Mouse (Mus musculus) cortical plate, adult 2 months (tissue): ENCODE data around the gene Rel. TPM values are rescaled to one million over a fixed set of nuclear protein-coding genes. Genes with fewer than 3 reads are reported as not detected.
"Not testable (repeated sequence)": the region's sequence is repeated elsewhere in the genome, so short reads cannot be mapped to it uniquely, and the experiment has no call there.

Source experiments
- H3K27ac ChIP-seq: fragments of 200-500 bp; 2 replicates; pipeline ENCODE4 v1.5.1; 2012; ENCODE audit warnings: low read length, control low read depth, inconsistent platforms; ENCODE audit not compliant: insufficient read depth
- H3K4me1 ChIP-seq: fragments of 200-500 bp; 2 replicates; pipeline ENCODE4 v1.6.1; 2011; ENCODE audit warnings: low read length; ENCODE audit not compliant: control insufficient read depth, insufficient read depth
- H3K4me3 ChIP-seq: fragments of 200-500 bp; 2 replicates; pipeline ENCODE4 v1.5.1; 2011; ENCODE audit warnings: mild to moderate bottlenecking, low read length, control low read depth; ENCODE audit not compliant: insufficient read depth
- CTCF ChIP-seq: fragments of 200-500 bp; IDR thresholded peaks from 2 replicates; pipeline ENCODE4 v1.5.1; 2011; ENCODE audit warnings: mild to moderate bottlenecking, control low read depth, low read length; ENCODE audit not compliant: insufficient read depth; ENCODE audit errors: extremely low read depth
- POLR2A ChIP-seq: fragments of 200-500 bp; IDR thresholded peaks from 2 replicates; pipeline ENCODE4 v1.6.1; 2011; ENCODE audit warnings: mild to moderate bottlenecking, low read length, control low read depth; ENCODE audit not compliant: insufficient read depth; ENCODE audit errors: extremely low read depth
- polyA plus RNA-seq: library from polyadenylated mRNA; depleted of rRNA; stranded (reverse); fragments of >200 nt; gene quantifications from 2 replicates; pipeline ENCODE4 v1.2.3, GENCODE M21; 2012; rRNA removed

Gene Rel
- polyA plus RNA-seq: 2.0 and 2.2 TPM in 2 replicates

GRCm38 (mm10) chr11:23770760-23771506 is at the start of gene Rel:
Gene Rel (minus strand): TSS chr11:23770970.
- peak; percentile 63 for TF ChIP-seq POLR2A
- TF ChIP-seq CTCF: no peak
- Histone ChIP-seq H3K4me1 (no peaks in the 10 kb centered on the region; the same call in 1 of the 2 replicates), H3K27ac (peak within 1 kb of the TSS; percentile 98)

GRCm38 (mm10) chr11:23818745-23819144 is 48.0 kb upstream of the Rel start:
- Histone ChIP-seq H3K4me1 (no peaks in the 10 kb centered on the region), H3K27ac (no peak overlapping the region), H3K4me3 (no peak overlapping the region)
- no peak for TF ChIP-seq POLR2A
- TF ChIP-seq CTCF: no peak

More at GRCm38 (mm10) chr11:23770760-23771506, at the start of gene Rel:
- peak within 1 kb of the TSS; percentile 99 for H3K4me3 ChIP-seq

GRCm38 (mm10) chr11:23810741-23811140 is 40.0 kb upstream of the Rel start:
- Histone ChIP-seq H3K4me1 (no peaks in the 10 kb centered on the region), H3K27ac (no peak overlapping the region), H3K4me3 (no peak overlapping the region)
- TF ChIP-seq CTCF (no peak), POLR2A (no peak)

DNA sequence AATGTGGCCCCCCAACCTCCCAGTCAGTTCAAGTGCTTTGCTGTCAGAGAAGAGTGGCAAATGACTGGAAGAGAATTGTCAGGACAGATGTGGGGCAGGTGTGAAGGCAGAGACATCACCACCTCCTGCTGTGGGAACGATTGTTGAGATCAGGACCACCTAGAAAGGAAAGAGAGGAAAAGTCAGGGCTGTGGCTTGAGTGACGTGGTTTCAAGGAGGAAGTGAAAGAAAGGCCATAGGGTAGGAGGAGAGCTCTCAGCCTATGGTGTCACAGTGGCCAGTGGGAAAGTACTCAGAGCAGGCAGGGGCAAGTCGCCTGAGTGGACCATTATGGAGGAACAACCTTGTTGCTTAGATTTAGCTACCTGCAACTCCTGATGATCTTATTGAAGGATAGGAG is 34.9 kb upstream of the Rel start:
- Histone ChIP-seq H3K4me3 (no peak overlapping the region), H3K27ac (no peak overlapping the region), H3K4me1 (no peaks in the 10 kb centered on the region)
- TF ChIP-seq CTCF: no peak
- no peak for TF ChIP-seq POLR2A

DNA sequence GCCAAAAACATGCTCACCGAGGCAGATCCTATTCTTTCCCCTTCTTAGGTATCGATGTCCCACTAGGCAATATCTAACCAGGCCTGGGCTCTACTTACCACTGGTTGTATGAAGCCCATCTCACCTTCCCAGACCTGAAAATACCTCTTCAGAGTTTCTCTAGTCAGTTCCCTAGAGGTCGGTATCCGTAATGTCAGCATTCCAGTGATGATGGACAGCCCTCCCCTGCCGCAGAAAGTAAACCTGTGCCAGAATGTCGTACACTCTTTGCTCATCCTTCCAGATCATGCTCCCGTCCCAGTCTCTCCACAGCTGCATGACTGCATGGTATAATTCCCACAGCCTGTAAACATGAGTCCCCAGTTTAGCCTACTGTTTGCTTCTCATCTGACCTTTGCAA is 32.4 kb upstream of the Rel start:
- Histone ChIP-seq H3K27ac (no peak overlapping the region), H3K4me3 (no peak overlapping the region), H3K4me1 (no peaks in the 10 kb centered on the region)
- no peak for TF ChIP-seq CTCF
- no peak for TF ChIP-seq POLR2A

DNA sequence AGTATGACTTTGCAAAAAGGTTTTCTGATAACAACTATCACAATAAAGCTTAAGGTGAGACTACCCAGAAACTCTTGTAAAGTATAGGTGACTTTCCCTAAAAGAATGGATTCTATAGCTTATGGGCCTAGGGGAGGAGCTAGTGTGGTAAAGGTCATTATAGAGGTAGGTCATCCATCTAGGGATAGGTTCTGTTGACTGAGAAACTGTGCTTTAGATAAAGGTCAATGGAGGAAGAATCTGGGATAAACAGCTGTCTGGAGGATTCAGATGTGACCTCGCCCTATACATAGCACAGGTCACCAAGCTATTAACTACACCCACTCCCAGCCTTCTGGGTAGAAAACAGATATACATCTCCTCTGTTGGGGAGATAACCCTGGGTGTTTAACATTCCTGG is 31.5 kb upstream of the Rel start:
- Histone ChIP-seq H3K4me3 (no peak overlapping the region), H3K27ac (no peak overlapping the region), H3K4me1 (no peaks in the 10 kb centered on the region)
- TF ChIP-seq CTCF (no peak), POLR2A (no peak)

DNA sequence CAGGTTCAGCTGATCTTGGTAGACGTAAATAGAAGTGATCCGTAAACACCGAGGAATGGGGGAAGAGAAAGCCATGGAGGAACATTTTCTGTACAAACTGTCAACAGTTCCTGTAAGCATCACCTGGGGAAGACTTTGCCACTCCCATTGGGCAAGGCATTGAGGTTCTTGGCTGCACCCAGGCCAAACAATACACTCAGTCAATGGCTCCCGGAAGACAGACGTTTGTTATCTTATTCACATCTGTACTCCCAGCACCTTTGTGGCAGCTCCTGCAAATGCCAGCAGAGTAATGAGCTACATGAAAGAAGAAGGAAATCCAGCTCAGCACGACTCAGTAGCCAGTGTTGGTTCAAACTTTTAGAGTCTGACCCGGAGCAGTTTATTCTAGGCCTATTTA is 31.1 kb upstream of the Rel start:
- Histone ChIP-seq H3K27ac (no peak overlapping the region), H3K4me3 (no peak overlapping the region), H3K4me1 (no peaks in the 10 kb centered on the region)
- no peak for TF ChIP-seq CTCF
- no peak for TF ChIP-seq POLR2A

- not testable (repeated sequence) for H3K4me1 ChIP-seq, H3K4me3 ChIP-seq, H3K27ac ChIP-seq
Observed at GRCm38 (mm10) chr11:23783677-23784076, 12.9 kb upstream of the Rel start.

GRCm38 (mm10) chr11:23783085-23783484 is 12.3 kb upstream of the Rel start:
- Histone ChIP-seq H3K4me3 (no peak overlapping the region), H3K27ac (no peak overlapping the region), H3K4me1 (no peaks in the 10 kb centered on the region)
- no peak for TF ChIP-seq CTCF
- TF ChIP-seq POLR2A: no peak

DNA sequence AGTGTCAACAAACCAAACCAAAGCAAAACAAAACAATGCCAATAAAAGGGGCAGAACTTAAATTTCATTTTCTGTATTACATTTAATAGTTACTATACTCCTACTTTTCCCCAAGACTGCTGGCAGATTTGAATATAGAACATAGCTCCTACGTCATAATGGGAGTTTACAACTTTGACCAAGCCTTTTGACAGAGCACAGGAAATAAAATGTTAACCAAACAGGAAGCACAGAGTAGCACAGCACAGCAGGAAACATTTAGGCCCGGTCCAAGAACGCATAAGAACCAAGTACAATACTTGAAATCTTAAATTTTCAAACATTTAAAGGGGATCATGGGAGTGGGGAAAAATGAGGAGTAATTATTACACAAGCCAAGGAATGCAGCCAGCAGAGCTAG is 11.3 kb upstream of the Rel start:
- no peak for TF ChIP-seq POLR2A
- no peak for TF ChIP-seq CTCF
- no peak overlapping the region for H3K4me3 ChIP-seq
- no peak overlapping the region for H3K27ac ChIP-seq
- H3K4me1 ChIP-seq: no peaks in the 10 kb centered on the region

DNA sequence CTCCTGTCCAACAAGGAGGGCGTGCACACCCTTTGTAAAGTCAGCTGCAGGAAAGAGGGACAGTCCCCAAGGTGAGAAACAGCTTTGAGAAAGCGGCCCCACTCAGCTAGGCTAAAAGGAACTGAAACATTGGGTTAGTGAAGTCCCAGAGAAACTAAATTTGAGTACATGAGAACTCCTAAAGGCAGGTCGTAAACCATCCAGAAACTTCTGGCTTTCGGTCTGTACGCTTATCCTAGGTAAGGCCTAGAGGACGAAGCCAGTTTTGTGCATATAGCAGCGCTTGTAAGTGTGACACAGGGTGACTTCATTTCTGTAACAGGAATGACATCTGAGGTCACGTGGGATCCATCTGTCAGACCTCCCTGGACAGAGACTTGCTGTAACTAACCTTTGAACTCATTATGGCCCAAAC is 8.0 kb upstream of the Rel start:
- Histone ChIP-seq H3K4me1 (no peaks in the 10 kb centered on the region), H3K4me3 (no peak overlapping the region), H3K27ac (no peak overlapping the region)
- TF ChIP-seq CTCF (no peak), POLR2A (no peak)
